Mouse (Mus musculus) G1E (cell line): ENCODE data around the gene Gnb5. TPM values are rescaled to one million over a fixed set of nuclear protein-coding genes. Genes with fewer than 3 reads are reported as not detected.

Experiments used
- ATAC-seq: 2 replicates; pipeline ENCODE4 v1.8.0; 2016; ENCODE audit warnings: mild to moderate bottlenecking; ENCODE audit not compliant: insufficient number of reproducible peaks, poor library complexity, low FRiP score, severe bottlenecking; ENCODE audit errors: extremely low read depth
- DNase-seq: peaks from one replicate; pipeline ENCODE4 v3.0.0; 2012; ENCODE audit warnings: low spot score
- H3K27me3 ChIP-seq: 2 replicates; pipeline ENCODE4 v1.6.1; 2012; ENCODE audit warnings: mild to moderate bottlenecking, low read length, inconsistent platforms; ENCODE audit not compliant: insufficient read depth
- H3K36me3 ChIP-seq: replicated peaks from 2 replicates; pipeline ENCODE3; 2012; ENCODE audit warnings: mild to moderate bottlenecking, inconsistent platforms
- H3K4me1 ChIP-seq: 2 replicates; pipeline ENCODE4 v1.6.1; 2012; ENCODE audit warnings: low read depth, low read length, inconsistent platforms, mixed read lengths; ENCODE audit not compliant: insufficient read depth
- H3K4me3 ChIP-seq: 2 replicates; pipeline ENCODE4 v1.5.1; 2012; ENCODE audit warnings: low read depth, mild to moderate bottlenecking, inconsistent platforms, low read length, moderate library complexity, mixed read lengths
- H3K9me3 ChIP-seq: replicated peaks from 2 replicates; pipeline ENCODE4 v1.6.1; 2012; ENCODE audit warnings: inconsistent platforms
- CTCF ChIP-seq: IDR thresholded peaks from 2 replicates; pipeline ENCODE4 v1.5.1; 2012; ENCODE audit warnings: low read depth, low read length, inconsistent platforms, mixed read lengths
- GATA1 ChIP-seq: IDR thresholded peaks from 2 replicates; pipeline ENCODE4 v1.6.1; 2012; ENCODE audit warnings: borderline replicate concordance, low read length, inconsistent platforms, mixed read lengths
- GATA2 ChIP-seq: IDR thresholded peaks from 2 replicates; pipeline ENCODE4 v1.6.1; 2012; ENCODE audit warnings: low read depth, low read length, inconsistent platforms, borderline replicate concordance
- POLR2AphosphoS5 ChIP-seq: IDR thresholded peaks from 2 replicates; pipeline ENCODE4 v1.6.1; 2012; ENCODE audit warnings: low read depth, low read length, inconsistent platforms; ENCODE audit not compliant: insufficient replicate concordance
- TAL1 ChIP-seq: conservative IDR thresholded peaks from 2 replicates; pipeline ENCODE4 v1.6.1; 2012; ENCODE audit warnings: low read depth, low read length, inconsistent platforms, mixed read lengths
- polyA plus RNA-seq: library from polyadenylated mRNA; stranded (reverse); fragments of >175 nt; gene quantifications from 2 replicates; pipeline ENCODE4 v1.2.3, GENCODE M21; 2012
- total RNA-seq, 2 experiments: library from RNA; stranded (forward) in 1 of 2; stranded (reverse) in 1 of 2; fragments of 200-1000 nt in 1 of 2; fragments of >200 nt in 1 of 2; fragmentation: Nextera tagmentation in 1 of 2; gene quantifications; 2 replicates each; pipeline ENCODE4 v1.2.3; 2014 to 2017

Gnb5 gene
- total and polyA plus RNA-seq, 3 experiments = 0.66 TPM; not detected in 2

GRCm38 (mm10) chr9:75393251-75393650, 87.2 kb downstream of the Gnb5 start:
- no peaks in the 10 kb centered on the region for H3K9me3 ChIP-seq
- H3K4me3 ChIP-seq = no peak overlapping the region
- ATAC-seq = no peak
- H3K4me1 ChIP-seq = peaks cover 4% of the 10 kb centered on the region; the same call in 1 of the 2 replicates
- peaks cover 2% of the 10 kb centered on the region; the same call in 1 of the 2 replicates for H3K27me3 ChIP-seq
- H3K36me3 ChIP-seq = peaks cover 89% of the 10 kb centered on the region
- DNase-seq = no peak
- TF ChIP-seq POLR2AphosphoS5 (no peak), GATA1 (no peak), GATA2 (no peak), TAL1 (no peak), CTCF (no peak)

Other genes starting within 250 kb of the Gnb5 start
- gene Myo5a, start 235.3 kb upstream of the Gnb5 start, total RNA-seq (2014; fragmentation: Nextera tagmentation) = 39.2 and 43.1 TPM in 2 replicates
- 42.1 and 50.8 TPM in 2 replicates for gene Myo5a, start 235.3 kb upstream of the Gnb5 start, total RNA-seq (2017)
- gene Myo5a, start 235.3 kb upstream of the Gnb5 start, polyA plus RNA-seq = 5.7 and 14.0 TPM in 2 replicates
- 0.15 TPM in 1 of 2 replicates, not detected in the other for gene Myo5c, start 74.3 kb upstream of the Gnb5 start, total RNA-seq (2014; fragmentation: Nextera tagmentation)
- gene Myo5c, start 74.3 kb upstream of the Gnb5 start, total RNA-seq (2017) = under 0.01 and 0.22 TPM in 2 replicates
- gene Myo5c, start 74.3 kb upstream of the Gnb5 start, polyA plus RNA-seq = not detected in 2 replicates
- gene Bcl2l10, start 41.5 kb downstream of the Gnb5 start, total RNA-seq (2014; fragmentation: Nextera tagmentation) = not detected in 2 replicates
- gene Bcl2l10, start 41.5 kb downstream of the Gnb5 start, total RNA-seq (2017) = 0.12 and 0.33 TPM in 2 replicates
- not detected in 2 replicates for gene Bcl2l10, start 41.5 kb downstream of the Gnb5 start, polyA plus RNA-seq
- 49.2 and 57.6 TPM in 2 replicates for gene Mapk6, start 103.7 kb downstream of the Gnb5 start, total RNA-seq (2014; fragmentation: Nextera tagmentation)
- 45.2 and 49.2 TPM in 2 replicates for gene Mapk6, start 103.7 kb downstream of the Gnb5 start, total RNA-seq (2017)
- 6.2 and 7.6 TPM in 2 replicates for gene Mapk6, start 103.7 kb downstream of the Gnb5 start, polyA plus RNA-seq
- 21.1 and 29.5 TPM in 2 replicates for gene Leo1, start 135.2 kb downstream of the Gnb5 start, total RNA-seq (2014; fragmentation: Nextera tagmentation)
- 38.0 and 48.3 TPM in 2 replicates for gene Leo1, start 135.2 kb downstream of the Gnb5 start, total RNA-seq (2017)
- 12.1 and 14.4 TPM in 2 replicates for gene Leo1, start 135.2 kb downstream of the Gnb5 start, polyA plus RNA-seq